Mouse (Mus musculus) lung, postnatal 0 days (tissue): ENCODE measurements around the gene Lrrc3c. TPM values are rescaled to one million over a fixed set of nuclear protein-coding genes. Genes with fewer than 3 reads are reported as not detected.

ENCODE experiments used
- ATAC-seq: fragments of 200-750 bp; cut with Nextera tagmentation; 2 replicates; pipeline ENCODE4 v1.8.0; 2017; ENCODE audit warnings: moderate library complexity
- DNase-seq: peaks from one replicate; pipeline ENCODE4 v3.0.0-alpha.2; 2016; ENCODE audit warnings: low spot score
- H3K27ac ChIP-seq: fragments of 300-500 bp; sonication (generic); 2 replicates; pipeline ENCODE4 v1.5.1; 2014; ENCODE audit warnings: antibody characterized with exemption, mild to moderate bottlenecking, low read length, mixed read lengths
- H3K27me3 ChIP-seq: fragments of 300-500 bp; sonication (generic); replicated peaks from 2 replicates; pipeline ENCODE4 v1.6.1; 2014; ENCODE audit warnings: low read length, mixed read lengths; ENCODE audit not compliant: insufficient read depth
- H3K36me3 ChIP-seq: fragments of 300-500 bp; sonication (generic); 2 replicates; pipeline ENCODE4 v1.6.1; 2014; ENCODE audit warnings: low read length, mixed read lengths; ENCODE audit not compliant: insufficient read depth
- H3K4me1 ChIP-seq: fragments of 300-500 bp; sonication (generic); 2 replicates; pipeline ENCODE4 v1.6.1; 2014; ENCODE audit warnings: antibody characterized with exemption, low read depth, low read length, mixed read lengths; ENCODE audit not compliant: insufficient read depth
- H3K4me2 ChIP-seq: fragments of 300-500 bp; sonication (generic); replicated peaks from 2 replicates; pipeline ENCODE4 v1.6.1; 2014; ENCODE audit warnings: low read depth, mild to moderate bottlenecking, low read length, moderate library complexity, mixed read lengths
- H3K4me3 ChIP-seq: fragments of 300-500 bp; sonication (generic); 2 replicates; pipeline ENCODE4 v1.5.1; 2014; ENCODE audit warnings: low read depth, low read length
- H3K9ac ChIP-seq: fragments of 300-500 bp; sonication (generic); replicated peaks from 2 replicates; pipeline ENCODE4 v1.6.1; 2014; ENCODE audit warnings: low read depth, mild to moderate bottlenecking
- H3K9me3 ChIP-seq: fragments of 300-500 bp; sonication (generic); 2 replicates; pipeline ENCODE4 v1.6.1; 2016; ENCODE audit warnings: low read length, mixed read lengths
- CTCF ChIP-seq: IDR thresholded peaks from 2 replicates; pipeline ENCODE4 v1.5.1; 2016; ENCODE audit warnings: antibody characterized with exemption, mild to moderate bottlenecking
- EP300 ChIP-seq: IDR thresholded peaks from 2 replicates; pipeline ENCODE4 v1.6.1; 2016; ENCODE audit warnings: antibody characterized with exemption, mild to moderate bottlenecking, control low read depth
- WGBS: fragments of 180-500 bp; shearing (Covaris S2); extraction: QIAGEN DNeasy Blood & Tissue Kit; methylation state at CpG from one replicate; pipeline ENCODE4 v1.1.7; 2014; 5-methylcytosine and 5-hydroxymethylcytosine counted together
- polyA plus RNA-seq: library from polyadenylated mRNA; unstranded; fragments of >200 nt; fragmentation: Nextera tagmentation; extraction: Ambion mirVana; gene quantifications from 2 replicates; pipeline ENCODE4 v1.2.1, GENCODE M21; 2015

Lrrc3c gene
- polyA plus RNA-seq, 1 experiment from 2014 or later: not detected

DNA sequence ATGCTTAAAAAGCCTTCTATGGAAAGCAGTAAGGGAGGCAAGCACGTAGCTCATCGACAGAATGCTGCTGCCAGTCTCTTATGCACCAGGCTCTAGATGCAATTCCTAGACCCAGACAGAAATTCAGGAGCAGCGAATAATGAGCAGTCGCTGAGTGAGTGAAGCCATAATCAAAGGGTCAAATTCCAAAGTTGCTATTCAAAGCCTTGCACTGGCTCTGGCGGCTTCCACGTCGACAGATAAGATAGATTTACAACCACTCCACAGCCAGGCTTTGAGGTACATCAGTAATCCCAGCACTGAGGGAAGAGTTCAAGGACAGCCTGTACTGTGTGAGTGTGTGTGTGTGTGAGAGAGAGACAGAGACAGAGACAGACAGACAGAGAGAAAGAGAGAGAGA, 37.1 kb upstream of the Lrrc3c start:
- H3K9me3 ChIP-seq: no peaks in the 10 kb centered on the region
- no peak for TF ChIP-seq EP300
- H3K27ac ChIP-seq: no peak overlapping the region
- H3K4me3 ChIP-seq: no peak overlapping the region
- ATAC-seq (no peak), DNase-seq (no peak)
- WGBS: 21% methylated on average over 7 of the region's 7 CpGs
- no peaks in the 10 kb centered on the region for H3K27me3 ChIP-seq
- no peak overlapping the region for H3K4me2 ChIP-seq
- H3K4me1 ChIP-seq: no peaks in the 10 kb centered on the region
- H3K36me3 ChIP-seq: no peaks in the 10 kb centered on the region
- no peak overlapping the region for H3K9ac ChIP-seq

DNA sequence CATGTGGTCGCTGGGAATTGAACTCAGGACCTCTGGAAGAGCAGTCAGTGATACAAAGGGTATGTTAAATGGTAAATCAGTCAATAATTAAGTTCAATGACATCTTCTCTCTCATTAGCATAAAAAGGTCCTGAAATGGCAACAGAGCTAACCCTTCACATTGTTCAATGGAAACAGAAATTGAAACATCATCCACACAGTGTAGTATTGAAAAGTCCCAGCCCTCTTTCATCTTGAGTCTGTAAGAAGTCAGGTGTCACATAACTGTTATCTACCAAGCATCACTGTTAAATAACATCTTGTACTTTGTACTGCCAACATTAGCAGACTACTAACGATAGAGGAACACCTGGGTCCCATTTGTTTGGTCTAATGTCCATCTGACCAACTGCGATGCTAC, 35.1 kb upstream of the Lrrc3c start:
- H3K27ac ChIP-seq: no peak overlapping the region
- TF ChIP-seq CTCF (no peak), EP300 (no peak)
- no peak for ATAC-seq
- H3K9me3 ChIP-seq: no peaks in the 10 kb centered on the region
- H3K4me1 ChIP-seq: no peaks in the 10 kb centered on the region
- no peak overlapping the region for H3K9ac ChIP-seq
- no peaks in the 10 kb centered on the region for H3K36me3 ChIP-seq
- no peaks in the 10 kb centered on the region for H3K27me3 ChIP-seq
- 77% methylated on average over 3 of the region's 3 CpGs for WGBS
- no peak for DNase-seq
- H3K4me3 ChIP-seq: no peak overlapping the region
- H3K4me2 ChIP-seq: no peak overlapping the region

DNA sequence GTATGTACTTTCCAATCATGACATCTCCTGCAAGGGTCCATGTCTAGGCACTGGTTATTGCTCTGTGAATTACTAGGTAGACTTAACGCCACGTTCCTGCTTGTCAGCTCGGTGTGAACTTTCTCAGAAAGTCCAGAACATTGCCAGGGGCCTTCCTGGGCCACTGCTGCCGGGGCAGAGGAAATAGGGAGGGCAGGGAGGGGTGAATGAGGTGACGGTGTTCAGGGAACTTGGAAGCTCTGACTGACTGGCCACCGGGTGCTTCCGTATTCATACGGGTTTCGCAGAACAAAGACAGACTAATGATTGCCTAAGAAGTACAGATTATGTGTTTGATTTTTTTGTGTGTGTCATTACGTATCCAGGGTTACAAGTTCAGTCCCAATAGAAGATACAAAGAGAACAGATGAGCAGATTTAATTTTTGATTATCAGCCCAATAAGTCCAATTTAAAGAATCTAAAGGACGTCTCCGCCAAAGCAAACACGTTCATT, 34.1 kb upstream of the Lrrc3c start:
- no peak for ATAC-seq
- Histone ChIP-seq H3K9ac (no peak overlapping the region), H3K4me3 (no peak overlapping the region), H3K27ac (no peak overlapping the region), H3K4me2 (no peak overlapping the region), H3K9me3 (no peaks in the 10 kb centered on the region), H3K4me1 (no peaks in the 10 kb centered on the region), H3K36me3 (no peaks in the 10 kb centered on the region), H3K27me3 (no peaks in the 10 kb centered on the region)
- no peak for DNase-seq
- no peak for TF ChIP-seq CTCF
- TF ChIP-seq EP300: no peak
- WGBS: 36% methylated on average over 13 of the region's 13 CpGs

DNA sequence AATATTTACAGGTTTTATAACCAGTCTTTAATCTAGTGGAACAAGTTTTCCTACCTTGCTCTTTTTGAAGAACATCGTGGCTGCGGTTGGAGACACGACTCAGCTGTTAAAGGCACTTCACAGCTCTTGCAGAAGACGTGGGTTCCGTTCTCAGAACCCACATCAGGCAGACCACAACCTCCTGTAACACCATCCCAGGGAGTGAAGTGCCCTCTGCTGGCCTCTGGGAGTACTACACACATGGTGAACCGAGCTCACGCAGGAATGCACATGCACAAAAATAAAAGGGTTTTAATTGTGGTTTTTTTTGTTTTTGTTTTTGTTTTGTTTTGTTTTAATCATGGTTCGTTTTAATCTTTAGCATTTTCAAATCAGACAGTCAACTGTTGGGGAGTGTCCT, 29.8 kb upstream of the Lrrc3c start:
- Histone ChIP-seq H3K36me3 (no peaks in the 10 kb centered on the region), H3K9ac (no peak overlapping the region), H3K27ac (no peak overlapping the region), H3K27me3 (no peaks in the 10 kb centered on the region), H3K4me3 (no peak overlapping the region), H3K4me2 (no peak overlapping the region), H3K9me3 (no peaks in the 10 kb centered on the region), H3K4me1 (no peaks in the 10 kb centered on the region)
- 80% methylated on average over 8 of the region's 8 CpGs for WGBS
- ATAC-seq (no peak), DNase-seq (no peak)
- peak; percentile 49 for TF ChIP-seq CTCF
- TF ChIP-seq EP300: no peak

- Histone ChIP-seq H3K36me3 (no peaks in the 10 kb centered on the region), H3K27ac (no peak overlapping the region), H3K4me2 (no peak overlapping the region), H3K27me3 (no peaks in the 10 kb centered on the region), H3K9me3 (no peaks in the 10 kb centered on the region), H3K9ac (no peak overlapping the region), H3K4me1 (no peaks in the 10 kb centered on the region), H3K4me3 (no peak overlapping the region)
- DNase-seq (no peak), ATAC-seq (no peak)
- TF ChIP-seq EP300 (no peak), CTCF (no peak)
- WGBS: 65% methylated on average over 6 of the region's 6 CpGs
Measured at GRCm38 (mm10) chr11:98569461-98569860, 28.6 kb upstream of the Lrrc3c start.

DNA sequence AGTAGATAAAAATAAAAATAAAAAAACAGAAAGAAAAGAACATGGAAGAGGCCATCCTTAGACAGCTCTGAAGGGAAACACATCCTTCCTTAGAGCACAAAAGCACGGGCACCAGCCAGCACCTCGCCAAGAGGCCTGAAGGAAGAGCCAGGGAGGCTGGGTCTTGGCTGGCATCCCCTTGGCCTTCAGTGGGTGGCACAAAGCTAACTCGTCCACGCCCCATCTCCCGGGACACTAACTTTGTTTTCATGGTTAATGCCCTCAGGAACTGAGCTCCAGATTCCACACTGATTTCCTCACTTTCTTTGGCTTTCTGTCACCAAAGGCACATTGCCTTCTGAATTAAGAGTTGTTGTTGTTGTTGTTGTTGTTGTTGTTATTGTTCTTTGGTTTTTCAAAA, 20.3 kb upstream of the Lrrc3c start:
- 81% methylated on average over 5 of the region's 5 CpGs for WGBS

More for the DNA sequence above, 20.3 kb upstream of the Lrrc3c start:
- no peak for ATAC-seq
- no peak overlapping the region for H3K9ac ChIP-seq
- no peaks in the 10 kb centered on the region for H3K27me3 ChIP-seq
- TF ChIP-seq EP300 (no peak), CTCF (no peak)
- no peaks in the 10 kb centered on the region for H3K36me3 ChIP-seq
- no peak overlapping the region for H3K4me2 ChIP-seq
- no peaks in the 10 kb centered on the region for H3K4me1 ChIP-seq
- no peak overlapping the region for H3K27ac ChIP-seq
- no peak for DNase-seq
- H3K4me3 ChIP-seq: no peak overlapping the region
- H3K9me3 ChIP-seq: no peaks in the 10 kb centered on the region
